Mouse (Mus musculus) midbrain, embryonic 14.5 days (tissue): ENCODE data around the gene Gm49369. TPM values are rescaled to one million over a fixed set of nuclear protein-coding genes. Genes with fewer than 3 reads are reported as not detected.
"Not testable (repeated sequence)": the region's sequence is repeated elsewhere in the genome, so short reads cannot be mapped to it uniquely, and the experiment has no call there.

Experiments
- ATAC-seq: fragments of 200-750 bp; cut with Nextera tagmentation; 2 replicates; pipeline ENCODE4 v1.8.0; 2017; ENCODE audit warnings: moderate number of reproducible peaks, moderate library complexity; ENCODE audit not compliant: low FRiP score, low TSS enrichment
- DNase-seq: peaks from one replicate; pipeline ENCODE4 v3.0.0-alpha.2; 2015
- H3K27ac ChIP-seq: fragments of 300-500 bp; sonication (generic); replicated peaks from 2 replicates; pipeline ENCODE4 v1.5.1; 2014; ENCODE audit warnings: mild to moderate bottlenecking, low read depth, low read length, moderate library complexity
- H3K27me3 ChIP-seq: fragments of 300-500 bp; sonication (generic); 2 replicates; pipeline ENCODE4 v1.6.1; 2014; ENCODE audit warnings: low read length, control low read depth, mixed read lengths; ENCODE audit not compliant: control insufficient read depth, insufficient read depth
- H3K36me3 ChIP-seq: fragments of 300-500 bp; sonication (generic); 2 replicates; pipeline ENCODE4 v1.6.1; 2014; ENCODE audit warnings: low read length, control low read depth; ENCODE audit not compliant: control insufficient read depth, insufficient read depth
- H3K4me1 ChIP-seq: fragments of 300-500 bp; sonication (generic); 2 replicates; pipeline ENCODE4 v1.6.1; 2014; ENCODE audit warnings: mild to moderate bottlenecking, antibody characterized with exemption, low read length, control low read depth; ENCODE audit not compliant: control insufficient read depth, insufficient read depth
- H3K4me2 ChIP-seq: fragments of 300-500 bp; sonication (generic); 2 replicates; pipeline ENCODE4 v1.6.1; 2014; ENCODE audit warnings: mild to moderate bottlenecking, low read length, moderate library complexity
- H3K4me3 ChIP-seq: fragments of 300-500 bp; sonication (generic); replicated peaks from 2 replicates; pipeline ENCODE4 v1.5.1; 2014; ENCODE audit warnings: low read depth, low read length
- H3K9ac ChIP-seq: fragments of 300-500 bp; sonication (generic); replicated peaks from 2 replicates; pipeline ENCODE4 v1.6.1; 2014; ENCODE audit warnings: mild to moderate bottlenecking, low read length, moderate library complexity
- H3K9me3 ChIP-seq: fragments of 300-500 bp; sonication (generic); 2 replicates; pipeline ENCODE4 v1.6.1; 2016; ENCODE audit warnings: low read length, control low read depth, mixed read lengths; ENCODE audit not compliant: control insufficient read depth
- WGBS: fragments of 180-500 bp; shearing (Covaris S2); extraction: QIAGEN DNeasy Blood & Tissue Kit; methylation state at CpG from one replicate; pipeline ENCODE4 v1.1.7; 2014; 5-methylcytosine and 5-hydroxymethylcytosine counted together
- polyA plus RNA-seq: library from polyadenylated mRNA; unstranded; fragments of >200 nt; fragmentation: Nextera tagmentation; extraction: Ambion mirVana; gene quantifications from 2 replicates; pipeline ENCODE4 v1.2.1, GENCODE M21; 2014

Gm49369 gene
- polyA plus RNA-seq, 1 experiment from 2014 or later, result 1.8 TPM

DNA sequence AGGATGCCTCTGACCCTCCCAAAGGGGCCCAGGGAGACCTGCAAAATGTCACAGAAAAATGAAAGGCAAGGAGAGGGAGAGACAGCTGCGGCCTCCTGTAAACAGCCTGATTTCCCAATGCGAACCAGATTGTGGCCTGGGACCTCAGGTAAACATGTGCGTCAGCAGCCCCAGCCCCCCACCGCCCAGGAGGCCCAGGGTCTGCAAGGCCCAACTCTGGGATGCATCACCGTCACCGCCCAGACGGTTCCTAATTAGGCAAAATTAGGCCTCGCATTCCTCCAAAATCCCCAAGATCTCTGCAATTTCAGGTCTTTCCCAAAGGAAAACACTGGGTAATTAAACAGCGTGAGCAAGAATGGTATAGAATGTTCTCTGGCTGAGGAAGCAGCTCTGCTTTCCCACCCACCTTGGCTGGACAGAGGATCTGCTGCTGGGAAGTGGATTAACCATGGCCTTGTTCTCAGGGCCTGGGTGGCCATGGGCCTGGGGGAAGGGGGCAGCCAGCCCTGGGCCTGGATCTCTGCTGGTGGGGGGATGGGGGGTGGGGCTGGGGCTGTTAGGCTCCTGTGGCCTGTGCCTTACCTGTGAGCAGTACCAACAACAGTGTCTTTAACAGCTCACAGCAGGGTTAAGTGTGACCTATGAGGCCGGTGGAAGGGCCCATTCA is 60.7 kb downstream of the Gm49369 start:
- H3K9ac ChIP-seq, H3K4me2 ChIP-seq, ATAC-seq, H3K4me1 ChIP-seq, H3K36me3 ChIP-seq, H3K27ac ChIP-seq, H3K27me3 ChIP-seq, DNase-seq, H3K9me3 ChIP-seq, H3K4me3 ChIP-seq: not testable (repeated sequence)
- 60% methylated on average over 3 of the region's 10 CpGs for WGBS

Other genes with a start within 250 kb of the Gm49369 start
- gene Gm39115, start 246.6 kb downstream of the Gm49369 start, polyA plus RNA-seq, result not detected in 2 replicates
- gene Gm45337, start 238.1 kb downstream of the Gm49369 start, polyA plus RNA-seq, result not detected in 2 replicates
- gene Gm29735, start 225.6 kb downstream of the Gm49369 start, polyA plus RNA-seq, result not detected in 2 replicates
- not detected in 2 replicates for gene Gm4553, start 216.9 kb downstream of the Gm49369 start, polyA plus RNA-seq
- gene Krtap5-2, start 206.7 kb downstream of the Gm49369 start, polyA plus RNA-seq, result not detected in 2 replicates
- gene Gm10153, start 192.3 kb downstream of the Gm49369 start, polyA plus RNA-seq, result not detected in 2 replicates
- not detected in 2 replicates for gene Krtap5-3, start 181.3 kb downstream of the Gm49369 start, polyA plus RNA-seq
- not detected in 2 replicates for gene Gm7579, start 170.8 kb downstream of the Gm49369 start, polyA plus RNA-seq
- gene Krtap5-5, start 152.7 kb downstream of the Gm49369 start, polyA plus RNA-seq, result not detected in 2 replicates
- not detected in 2 replicates for gene Gm40460, start 141.6 kb downstream of the Gm49369 start, polyA plus RNA-seq
- not detected in 2 replicates for gene Gm2431, start 124.3 kb downstream of the Gm49369 start, polyA plus RNA-seq
- gene Gm4559, start 108.3 kb downstream of the Gm49369 start, polyA plus RNA-seq, result not detected in 2 replicates
- gene Krtap5-1, start 85.5 kb downstream of the Gm49369 start, polyA plus RNA-seq, result not detected in 2 replicates
- gene Krtap5-4, start 79.1 kb downstream of the Gm49369 start, polyA plus RNA-seq, result not detected in 2 replicates
- gene Ifitm10, start 8.9 kb downstream of the Gm49369 start, polyA plus RNA-seq, result 3.9 and 6.1 TPM in 2 replicates
- 208 and 229 TPM in 2 replicates for gene Ctsd, start 5.4 kb upstream of the Gm49369 start, polyA plus RNA-seq
- gene Syt8, start 52.2 kb upstream of the Gm49369 start, polyA plus RNA-seq, result not detected in 2 replicates
- gene Tnni2, start 59.1 kb upstream of the Gm49369 start, polyA plus RNA-seq, result not detected in 2 replicates
- gene Lsp1, start 78.1 kb upstream of the Gm49369 start, polyA plus RNA-seq, result 2.7 and 8.0 TPM in 2 replicates
- 1.1 TPM in 1 of 2 replicates, not detected in the other for gene Tnnt3, start 116.2 kb upstream of the Gm49369 start, polyA plus RNA-seq
- gene Mrpl23, start 150.0 kb upstream of the Gm49369 start, polyA plus RNA-seq, result 11.9 and 23.9 TPM in 2 replicates